In genomic region chr12:12176331-12177263, GRCm38 (mm10) we compare ENCODE assay signal across 8 mouse cellular contexts.
DNase-seq lines count a peak whose midpoint lies in the region; ATAC-seq and TF ChIP-seq lines count a peak whose summit lies in the region.

No protein-coding gene starts in this region.

- 0 out of 2 replicates have a peak overlapping the region, but pooled peaks have one; percentile 6 for H3K27ac ChIP-seq in embryonic facial prominence, embryonic 12.5 days
- peak overlapping the region; percentile 85 for H3K27ac ChIP-seq in heart, embryonic 10.5 days
- H3K27ac ChIP-seq in kidney, embryonic 14.5 days (ENCODE audit: low read depth, low read length) = no peak overlapping the region
- H3K27ac ChIP-seq in liver, adult 2 months (replicated peaks; ENCODE audit: insufficient read depth, low read depth, low read length) = no peak overlapping the region

- no peaks in the 10 kb centered on the region for H3K27me3 ChIP-seq in embryonic facial prominence, embryonic 12.5 days
- no peaks in the 10 kb centered on the region for H3K27me3 ChIP-seq in heart, embryonic 10.5 days (ENCODE audit: insufficient read depth, poor library complexity, severe bottlenecking)
- no peaks in the 10 kb centered on the region for H3K27me3 ChIP-seq in kidney, embryonic 14.5 days (ENCODE audit: control insufficient read depth, insufficient read depth, low read length)
- no peaks in the 10 kb centered on the region for H3K27me3 ChIP-seq in liver, adult 2 months (ENCODE audit: control insufficient read depth, insufficient read depth, low read length)

- no peak overlapping the region for H3K9ac ChIP-seq in embryonic facial prominence, embryonic 12.5 days
- H3K9ac ChIP-seq in kidney, embryonic 14.5 days (ENCODE audit: low read depth, low read length) = no peak overlapping the region
- no peak overlapping the region for H3K9ac ChIP-seq in liver, adult 2 months (ENCODE audit: low read depth, low read length)

- no peaks in the 10 kb centered on the region for H3K9me3 ChIP-seq in embryonic facial prominence, embryonic 12.5 days
- no peaks in the 10 kb centered on the region for H3K9me3 ChIP-seq in heart, embryonic 10.5 days
- H3K9me3 ChIP-seq in kidney, embryonic 14.5 days (ENCODE audit: control insufficient read depth, low read length) = no peaks in the 10 kb centered on the region

- WGBS in embryonic facial prominence, embryonic 12.5 days = 11% methylated on average over 13 of the region's 13 CpGs
- 7% methylated on average over 13 of the region's 13 CpGs for WGBS in heart, embryonic 10.5 days
- 5% methylated on average over 13 of the region's 13 CpGs for WGBS in kidney, embryonic 14.5 days
- 14% methylated on average over 13 of the region's 13 CpGs for WGBS in liver, adult 2 months

- peak; percentile 71 for ATAC-seq in embryonic facial prominence, embryonic 12.5 days (ENCODE audit: insufficient number of reproducible peaks, insufficient read depth, low FRiP score, low TSS enrichment)
- peak; percentile 77 for ATAC-seq in kidney, embryonic 14.5 days (ENCODE audit: low FRiP score, low TSS enrichment)
- ATAC-seq in monocyte, adult 5-6 weeks (replicated peaks; ENCODE audit: insufficient number of reproducible peaks, low FRiP score, low TSS enrichment, poor library complexity, severe bottlenecking) = peak; percentile 62

- H3K4me2 ChIP-seq in embryonic facial prominence, embryonic 12.5 days (replicated peaks) = peak overlapping the region; percentile 49
- H3K4me2 ChIP-seq in kidney, embryonic 14.5 days (replicated peaks; ENCODE audit: low read depth, low read length) = peak overlapping the region; percentile 36

- H3K4me3 ChIP-seq in embryonic facial prominence, embryonic 12.5 days = peak overlapping the region; percentile 25
- peak overlapping the region; percentile 36 for H3K4me3 ChIP-seq in heart, embryonic 10.5 days
- H3K4me3 ChIP-seq in kidney, embryonic 14.5 days (ENCODE audit: low read length) = peak overlapping the region; percentile 19; the same call in 1 of the 2 replicates
- H3K4me3 ChIP-seq in liver, adult 2 months (ENCODE audit: insufficient read depth, low read depth, low read length) = no peak overlapping the region

- TF ChIP-seq POLR2A in liver, adult 2 months (IDR thresholded peaks at IDR 0.05; ENCODE audit: extremely low read depth, insufficient read depth, low read length) = no peak

- no peaks in the 10 kb centered on the region for H3K36me3 ChIP-seq in embryonic facial prominence, embryonic 12.5 days
- no peaks in the 10 kb centered on the region for H3K36me3 ChIP-seq in heart, embryonic 10.5 days
- no peaks in the 10 kb centered on the region for H3K36me3 ChIP-seq in kidney, embryonic 14.5 days (ENCODE audit: control insufficient read depth, insufficient read depth, low read length)
- no peaks in the 10 kb centered on the region for H3K36me3 ChIP-seq in liver, adult 2 months (ENCODE audit: control insufficient read depth, insufficient read depth, low read length)

- DNase-seq in 3T3-L1 (ENCODE audit: low read depth, low spot score) = peak; percentile 21
- peak; percentile 81 to 84 for DNase-seq in adrenal gland, postnatal 36 days
- DNase-seq in heart, embryonic 10.5 days (ENCODE audit: low spot score) = peak; percentile 81
- peak; percentile 66 for DNase-seq in liver, adult 2 months (ENCODE audit: extremely low read depth, low read depth, low spot score)
- DNase-seq in spleen, postnatal 36 days (ENCODE audit: low spot score in 2 of 2) = peak; percentile 70 to 80

- H3K4me1 ChIP-seq in embryonic facial prominence, embryonic 12.5 days = peaks cover 11% of the 10 kb centered on the region
- H3K4me1 ChIP-seq in heart, embryonic 10.5 days = peaks cover 47% of the 10 kb centered on the region
- H3K4me1 ChIP-seq in kidney, embryonic 14.5 days (ENCODE audit: control insufficient read depth, insufficient read depth, low read length) = peaks cover 4% of the 10 kb centered on the region
- H3K4me1 ChIP-seq in liver, adult 2 months (ENCODE audit: control insufficient read depth, insufficient read depth, low read length) = peaks cover 4% of the 10 kb centered on the region; the same call in 1 of the 2 replicates

- H3K79me2 ChIP-seq in liver, adult 2 months (ENCODE audit: control insufficient read depth, insufficient read depth, low read length) = no peaks in the 10 kb centered on the region

- peak; percentile 70 for TF ChIP-seq CTCF in liver, adult 2 months (IDR thresholded peaks at IDR 0.05; ENCODE audit: low read depth, low read length)

Comparison
In these comparisons a context has a peak if more than half of its experiments do, and no peak if none do; other contexts are left out.
1. DNase-seq: peak in every context shown above with its lines; median percentile 82 in adrenal gland, postnatal 36 days; 81 in heart, embryonic 10.5 days; 75 in spleen, postnatal 36 days; 66 in liver, adult 2 months; 21 in 3T3-L1.
2. H3K27ac ChIP-seq: peak in embryonic facial prominence, embryonic 12.5 days (single experiment) and heart, embryonic 10.5 days (single experiment); none in kidney, embryonic 14.5 days (single experiment) and liver, adult 2 months (single experiment).
3. Peak in every context shown above with its lines, with median percentiles within 50 percentile points of each other: ATAC-seq.